ENCODE assay signal across 8 mouse cellular contexts in the genomic region with DNA sequence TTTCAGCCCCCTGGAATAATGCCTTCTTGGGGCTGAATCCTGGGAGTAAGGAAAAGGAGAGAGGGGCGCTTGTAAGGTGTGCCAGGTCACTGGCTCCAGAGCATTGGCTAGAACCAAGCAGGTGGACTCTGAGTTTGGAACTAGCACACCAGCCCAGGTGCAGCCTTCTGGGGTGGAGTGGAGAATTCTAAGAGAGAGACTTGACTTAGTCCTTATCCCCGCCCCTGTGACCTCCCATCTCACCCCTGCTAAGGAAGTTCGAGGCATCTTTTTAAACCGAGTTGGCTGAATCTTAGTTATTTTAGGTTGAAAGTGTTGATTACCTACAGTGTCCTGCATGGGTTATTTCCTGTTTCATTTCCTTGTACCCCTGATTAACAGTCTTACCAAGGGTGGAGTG. TPM values are rescaled to one million over a fixed set of nuclear protein-coding genes. Genes with fewer than 3 reads are reported as not detected.
DNase-seq lines count a peak whose midpoint lies in the region; ATAC-seq lines count a peak whose summit lies in the region.

No protein-coding gene starts in this region.

- peak; percentile 18 for DNase-seq in embryo, embryonic 10.5 days (ENCODE audit: low spot score)
- no peak for DNase-seq in embryo, embryonic 10 days (ENCODE audit: low spot score)
- DNase-seq in embryonic facial prominence, embryonic 10.5 days (ENCODE audit: low spot score), result peak; percentile 12
- peak; percentile 50 for DNase-seq in liver, embryonic 13.5 days
- peak; percentile 57 to 71 for DNase-seq in spleen, postnatal 36 days (ENCODE audit: low spot score in 2 of 2)
- no peak for DNase-seq in ovary, postnatal 36 days (ENCODE audit: low spot score)
- no peak for DNase-seq in urinary bladder, adult 2 months (ENCODE audit: low spot score)

- ATAC-seq in hindbrain, embryonic 15.5 days (ENCODE audit: low FRiP score, low read depth), result no peak
- ATAC-seq in liver, embryonic 13.5 days (ENCODE audit: low read depth), result no peak

- H3K9me3 ChIP-seq in embryonic facial prominence, embryonic 10.5 days, result no peaks in the 10 kb centered on the region
- no peaks in the 10 kb centered on the region for H3K9me3 ChIP-seq in hindbrain, embryonic 15.5 days
- H3K9me3 ChIP-seq in liver, embryonic 13.5 days (replicated peaks), result no peaks in the 10 kb centered on the region

- H3K4me2 ChIP-seq in hindbrain, embryonic 15.5 days, result peak overlapping the region; percentile 74
- peak overlapping the region; percentile 98 for H3K4me2 ChIP-seq in liver, embryonic 13.5 days

- 26% methylated on average over 4 of the region's 4 CpGs for WGBS in embryonic facial prominence, embryonic 10.5 days
- WGBS in hindbrain, embryonic 15.5 days, result 30% methylated on average over 4 of the region's 4 CpGs
- 7% methylated on average over 4 of the region's 4 CpGs for WGBS in liver, embryonic 13.5 days (ENCODE audit: insufficient replicate concordance)

- H3K9ac ChIP-seq in hindbrain, embryonic 15.5 days, result peak overlapping the region; percentile 68
- H3K9ac ChIP-seq in liver, embryonic 13.5 days, result peak overlapping the region; percentile 99

- H3K4me3 ChIP-seq in embryonic facial prominence, embryonic 10.5 days, result peak overlapping the region; percentile 84
- peak overlapping the region; percentile 82 for H3K4me3 ChIP-seq in hindbrain, embryonic 15.5 days
- peak overlapping the region; percentile 98 for H3K4me3 ChIP-seq in liver, embryonic 13.5 days (replicated peaks)

- H3K27ac ChIP-seq in embryonic facial prominence, embryonic 10.5 days (replicated peaks), result no peak overlapping the region
- no peak overlapping the region for H3K27ac ChIP-seq in hindbrain, embryonic 15.5 days (replicated peaks)
- peak overlapping the region; percentile 98 for H3K27ac ChIP-seq in liver, embryonic 13.5 days

- no peaks in the 10 kb centered on the region for H3K36me3 ChIP-seq in embryonic facial prominence, embryonic 10.5 days (replicated peaks)
- H3K36me3 ChIP-seq in hindbrain, embryonic 15.5 days, result no peaks in the 10 kb centered on the region
- H3K36me3 ChIP-seq in liver, embryonic 13.5 days, result peaks cover 30% of the 10 kb centered on the region

- H3K27me3 ChIP-seq in embryonic facial prominence, embryonic 10.5 days (replicated peaks; ENCODE audit: low read depth, poor library complexity, severe bottlenecking), result peaks cover 47% of the 10 kb centered on the region
- H3K27me3 ChIP-seq in hindbrain, embryonic 15.5 days, result no peaks in the 10 kb centered on the region
- H3K27me3 ChIP-seq in liver, embryonic 13.5 days, result no peaks in the 10 kb centered on the region

- H3K4me1 ChIP-seq in embryonic facial prominence, embryonic 10.5 days, result peaks cover 29% of the 10 kb centered on the region
- peaks cover 34% of the 10 kb centered on the region for H3K4me1 ChIP-seq in hindbrain, embryonic 15.5 days (replicated peaks)
- peaks cover 65% of the 10 kb centered on the region for H3K4me1 ChIP-seq in liver, embryonic 13.5 days (replicated peaks)

RNA-seq across cellular contexts. Expression of a gene that starts 1.5 kb away (rescaled TPM):
- 1.2 TPM in 2 replicates for polyA plus RNA-seq in embryonic facial prominence, embryonic 10.5 days (2016; fragmentation: Nextera tagmentation; extraction: Ambion mirVana)
- 12.1 and 13.7 TPM in 2 replicates for polyA plus RNA-seq in hindbrain, embryonic 15.5 days (2015; fragmentation: Nextera tagmentation; extraction: Ambion mirVana)
- 4.7 and 6.0 TPM in 2 replicates for polyA plus RNA-seq in liver, embryonic 13.5 days (2015; fragmentation: Nextera tagmentation; extraction: Ambion mirVana)
- 4.8 and 8.3 TPM in 2 replicates for polyA plus RNA-seq in urinary bladder, adult 2 months (2012; rRNA removed)

RNA-seq across cellular contexts. Expression of a gene that starts 53.8 kb away (rescaled TPM):
- polyA plus RNA-seq in embryonic facial prominence, embryonic 10.5 days (2016; fragmentation: Nextera tagmentation; extraction: Ambion mirVana), result 135 and 137 TPM in 2 replicates
- 106 and 111 TPM in 2 replicates for polyA plus RNA-seq in hindbrain, embryonic 15.5 days (2015; fragmentation: Nextera tagmentation; extraction: Ambion mirVana)
- 54.1 and 55.9 TPM in 2 replicates for polyA plus RNA-seq in liver, embryonic 13.5 days (2015; fragmentation: Nextera tagmentation; extraction: Ambion mirVana)
- 34.2 and 47.5 TPM in 2 replicates for polyA plus RNA-seq in urinary bladder, adult 2 months (2012; rRNA removed)

Comparison
In these comparisons a context has a peak if more than half of its experiments do, and no peak if none do; other contexts are left out.
1. DNase-seq: peak in embryo, embryonic 10.5 days (single experiment), embryonic facial prominence, embryonic 10.5 days (single experiment), liver, embryonic 13.5 days (single experiment) and spleen, postnatal 36 days (2 of 2); none in embryo, embryonic 10 days (single experiment), ovary, postnatal 36 days (single experiment) and urinary bladder, adult 2 months (single experiment).
2. Peak in every context shown above with its lines, with median percentiles within 50 percentile points of each other: H3K4me3 ChIP-seq.